Mouse (Mus musculus): Measurements from ENCODE around the gene Abca2.
A peak's percentile ranks its signal among the peaks of the same experiment; 100 is the strongest.

The Abca2 gene

GRCm38 (mm10) chr2:25460551-25461309, 32.2 kb downstream of the Abca2 start, which contains the start of gene Paxx:
Gene Paxx (minus strand): TSS chr2:25461094.
- DNase-seq (ENCODE audit: low read depth, low spot score), result peak; percentile 99

- no peak for DNase-seq (ENCODE audit: low read depth, low spot score)
Measured at GRCm38 (mm10) chr2:25461407-25461806, 32.9 kb downstream of the Abca2 start.

- DNase-seq (ENCODE audit: low read depth, low spot score), result no peak
Measured at GRCm38 (mm10) chr2:25463630-25464029, 35.1 kb downstream of the Abca2 start.

- DNase-seq (ENCODE audit: low read depth, low spot score), result no peak
Measured at GRCm38 (mm10) chr2:25465256-25465655, 36.8 kb downstream of the Abca2 start.

GRCm38 (mm10) chr2:25465816-25466635, 37.5 kb downstream of the Abca2 start:
- DNase-seq (ENCODE audit: low read depth, low spot score), result no peak

GRCm38 (mm10) chr2:25467606-25468303, 39.3 kb downstream of the Abca2 start:
- no peak for DNase-seq (ENCODE audit: low read depth, low spot score)

GRCm38 (mm10) chr2:25468962-25469915, 40.7 kb downstream of the Abca2 start:
- DNase-seq (ENCODE audit: low read depth, low spot score), result no peak

GRCm38 (mm10) chr2:25469969-25470368, 41.5 kb downstream of the Abca2 start, which contains the start of gene Ptgds:
Gene Ptgds (minus strand): TSS chr2:25470046.
- DNase-seq (ENCODE audit: low read depth, low spot score), result no peak

- DNase-seq (ENCODE audit: low read depth, low spot score), result no peak
Measured at GRCm38 (mm10) chr2:25472550-25472949, 44.0 kb downstream of the Abca2 start.

- no peak for DNase-seq (ENCODE audit: low read depth, low spot score)
Measured at GRCm38 (mm10) chr2:25477541-25477940, 49.0 kb downstream of the Abca2 start.

GRCm38 (mm10) chr2:25477967-25478675, 49.6 kb downstream of the Abca2 start:
- no peak for DNase-seq (ENCODE audit: low read depth, low spot score)

GRCm38 (mm10) chr2:25479551-25480311, 51.2 kb downstream of the Abca2 start:
- DNase-seq (ENCODE audit: low read depth, low spot score), result no peak

- no peak for DNase-seq (ENCODE audit: low read depth, low spot score)
Measured at GRCm38 (mm10) chr2:25480541-25480940, 52.0 kb downstream of the Abca2 start.

- DNase-seq (ENCODE audit: low read depth, low spot score), result peak; percentile 58
Measured at GRCm38 (mm10) chr2:25482969-25483368, 54.5 kb downstream of the Abca2 start.

GRCm38 (mm10) chr2:25484901-25485647, 56.6 kb downstream of the Abca2 start:
- no peak for DNase-seq (ENCODE audit: low read depth, low spot score)

GRCm38 (mm10) chr2:25487965-25488670, 59.6 kb downstream of the Abca2 start:
- no peak for DNase-seq (ENCODE audit: low read depth, low spot score)

- DNase-seq (ENCODE audit: low read depth, low spot score), result no peak
Measured at GRCm38 (mm10) chr2:25488671-25489068, 60.2 kb downstream of the Abca2 start.

- no peak for DNase-seq (ENCODE audit: low read depth, low spot score)
Measured at GRCm38 (mm10) chr2:25492988-25493387, 64.5 kb downstream of the Abca2 start.
